Mouse (Mus musculus): Measurements from ENCODE around the gene Tmc8. TPM values are rescaled to one million over a fixed set of nuclear protein-coding genes. Genes with fewer than 3 reads are reported as not detected.
"Not testable (repeated sequence)": the region's sequence is repeated elsewhere in the genome, so short reads cannot be mapped to it uniquely, and the experiment has no call there.

Tmc8 gene
- polyA plus RNA-seq, 1 experiment = 0.29 TPM

- peak in 1 of 2 experiments; percentile 35 for DNase-seq
- H3K27me3 ChIP-seq (ENCODE audit: control insufficient read depth, insufficient read depth, low read length) = peaks cover 5% of the 10 kb centered on the region; the same call in 1 of the 2 replicates
- WGBS = 6% methylated on average over 19 of the region's 19 CpGs
- H3K27ac ChIP-seq (ENCODE audit: insufficient read depth, low read length) = no peak overlapping the region
- H3K4me3 ChIP-seq (replicated peaks; ENCODE audit: insufficient read depth, low read depth, low read length) = no peak overlapping the region
- H3K4me1 ChIP-seq (ENCODE audit: control insufficient read depth, insufficient read depth, low read length) = peaks cover 5% of the 10 kb centered on the region; the same call in 1 of the 2 replicates
- TF ChIP-seq CTCF (IDR thresholded peaks at IDR 0.05; ENCODE audit: borderline replicate concordance, insufficient read depth, low read depth, low read length) = no peak
- TF ChIP-seq POLR2A (IDR thresholded peaks at IDR 0.05; ENCODE audit: borderline replicate concordance, insufficient read depth, low read length) = no peak
These were observed 1.2 kb upstream of the Tmc8 start for GRCm38 (mm10) chr11:117780582-117781111.

DNA sequence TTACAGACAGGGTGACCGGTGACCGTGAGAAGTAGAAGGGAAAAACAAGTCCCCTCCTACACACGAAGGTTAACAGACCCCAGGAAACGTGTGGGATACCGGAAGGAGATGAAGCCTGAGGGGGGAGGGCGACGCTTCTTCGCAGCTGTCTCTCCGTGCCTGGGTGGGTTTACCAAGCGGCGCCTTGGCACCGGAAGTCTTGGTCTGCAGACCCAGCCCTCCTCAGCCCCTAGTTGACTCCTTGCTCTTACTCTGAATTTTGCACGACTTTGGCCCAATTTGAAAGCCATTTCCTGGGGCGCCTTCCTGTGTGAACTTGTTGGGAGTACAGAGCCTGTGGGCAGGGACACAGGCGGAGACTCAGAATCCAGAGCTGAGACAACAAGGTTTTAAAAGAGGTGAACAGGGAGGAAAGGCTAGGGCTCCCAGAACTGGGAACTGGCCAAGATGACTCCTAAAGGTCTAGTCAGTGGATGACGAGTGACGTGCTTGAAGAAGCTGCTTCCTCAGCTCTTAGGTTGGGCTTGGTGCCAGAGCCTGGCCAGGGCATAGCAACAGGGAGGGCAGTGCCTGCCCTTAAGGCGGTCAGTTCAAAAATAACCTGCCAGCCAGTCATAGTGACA lies 566 bp upstream of the Tmc8 start:
- Histone ChIP-seq H3K4me1 (ENCODE audit: control insufficient read depth, insufficient read depth, low read length) (peaks cover 5% of the 10 kb centered on the region; the same call in 1 of the 2 replicates), H3K27ac (ENCODE audit: insufficient read depth, low read length) (no peak overlapping the region), H3K27me3 (ENCODE audit: control insufficient read depth, insufficient read depth, low read length) (peaks cover 5% of the 10 kb centered on the region; the same call in 1 of the 2 replicates), H3K4me3 (replicated peaks; ENCODE audit: insufficient read depth, low read depth, low read length) (no peak overlapping the region)
- TF ChIP-seq POLR2A (IDR thresholded peaks at IDR 0.05; ENCODE audit: borderline replicate concordance, insufficient read depth, low read length) (no peak), CTCF (IDR thresholded peaks at IDR 0.05; ENCODE audit: borderline replicate concordance, insufficient read depth, low read depth, low read length) (no peak)
- 25% methylated on average over 18 of the region's 18 CpGs for WGBS
- no peak for DNase-seq

DNA sequence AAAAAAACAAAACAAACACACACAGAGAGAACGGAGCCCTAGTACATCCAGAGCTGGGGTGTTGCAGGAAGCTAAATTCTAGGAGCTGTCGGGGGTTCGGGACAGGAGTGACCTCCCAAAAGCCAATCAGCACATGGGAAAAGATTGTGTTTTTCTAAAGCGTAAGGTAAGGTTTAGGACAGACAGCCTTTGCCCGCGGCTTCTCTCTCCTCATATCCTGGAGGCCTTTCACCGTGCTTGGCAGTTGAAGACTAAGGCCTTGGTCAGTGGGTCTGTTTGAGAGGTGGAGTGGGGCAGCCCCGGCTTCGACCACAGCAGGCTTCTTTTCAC lies 794 bp downstream of the Tmc8 start:
- Histone ChIP-seq H3K4me3 (replicated peaks; ENCODE audit: insufficient read depth, low read depth, low read length) (no peak overlapping the region), H3K4me1 (ENCODE audit: control insufficient read depth, insufficient read depth, low read length) (peaks cover 5% of the 10 kb centered on the region; the same call in 1 of the 2 replicates), H3K27ac (ENCODE audit: insufficient read depth, low read length) (no peak overlapping the region), H3K27me3 (ENCODE audit: control insufficient read depth, insufficient read depth, low read length) (peaks cover 5% of the 10 kb centered on the region; the same call in 1 of the 2 replicates)
- 73% methylated on average over 9 of the region's 9 CpGs for WGBS
- no peak for TF ChIP-seq CTCF (IDR thresholded peaks at IDR 0.05; ENCODE audit: borderline replicate concordance, insufficient read depth, low read depth, low read length)
- TF ChIP-seq POLR2A (IDR thresholded peaks at IDR 0.05; ENCODE audit: borderline replicate concordance, insufficient read depth, low read length) = no peak
- DNase-seq = no peak

GRCm38 (mm10) chr11:117783089-117783488 lies 1.2 kb downstream of the Tmc8 start:
- no peak overlapping the region for H3K4me3 ChIP-seq (replicated peaks; ENCODE audit: insufficient read depth, low read depth, low read length)
- WGBS = 11% methylated on average over 31 of the region's 31 CpGs
- H3K27ac ChIP-seq (ENCODE audit: insufficient read depth, low read length) = no peak overlapping the region
- TF ChIP-seq CTCF (IDR thresholded peaks at IDR 0.05; ENCODE audit: borderline replicate concordance, insufficient read depth, low read depth, low read length) = peak; percentile 25; the same call in 1 of the 2 replicates
- TF ChIP-seq POLR2A (IDR thresholded peaks at IDR 0.05; ENCODE audit: borderline replicate concordance, insufficient read depth, low read length) = no peak
- peaks cover 5% of the 10 kb centered on the region; the same call in 1 of the 2 replicates for H3K27me3 ChIP-seq (ENCODE audit: control insufficient read depth, insufficient read depth, low read length)
- no peak for DNase-seq
- H3K4me1 ChIP-seq (ENCODE audit: control insufficient read depth, insufficient read depth, low read length) = peaks cover 5% of the 10 kb centered on the region; the same call in 1 of the 2 replicates

- Histone ChIP-seq H3K4me1 (ENCODE audit: control insufficient read depth, insufficient read depth, low read length) (peaks cover 5% of the 10 kb centered on the region; the same call in 1 of the 2 replicates), H3K27ac (ENCODE audit: insufficient read depth, low read length) (no peak overlapping the region), H3K4me3 (replicated peaks; ENCODE audit: insufficient read depth, low read depth, low read length) (no peak overlapping the region), H3K27me3 (ENCODE audit: control insufficient read depth, insufficient read depth, low read length) (peaks cover 5% of the 10 kb centered on the region; the same call in 1 of the 2 replicates)
- no peak for DNase-seq
- no peak for TF ChIP-seq CTCF (IDR thresholded peaks at IDR 0.05; ENCODE audit: borderline replicate concordance, insufficient read depth, low read depth, low read length)
- no peak for TF ChIP-seq POLR2A (IDR thresholded peaks at IDR 0.05; ENCODE audit: borderline replicate concordance, insufficient read depth, low read length)
- WGBS = 63% methylated on average over 10 of the region's 10 CpGs
These were observed 1.9 kb downstream of the Tmc8 start for GRCm38 (mm10) chr11:117783683-117784309.

- 0 out of 2 replicates have a peak, but pooled peaks cover 2% of the 10 kb centered on the region for H3K4me1 ChIP-seq (ENCODE audit: control insufficient read depth, insufficient read depth, low read length)
- H3K4me3 ChIP-seq (replicated peaks; ENCODE audit: insufficient read depth, low read depth, low read length) = no peak overlapping the region
- H3K27me3 ChIP-seq (ENCODE audit: control insufficient read depth, insufficient read depth, low read length) = 0 out of 2 replicates have a peak, but pooled peaks cover 3% of the 10 kb centered on the region
- H3K27ac ChIP-seq (ENCODE audit: insufficient read depth, low read length) = no peak overlapping the region
- peak; percentile 65 to 67 for DNase-seq
- WGBS = 17% methylated on average over 10 of the region's 10 CpGs
- TF ChIP-seq POLR2A (IDR thresholded peaks at IDR 0.05; ENCODE audit: borderline replicate concordance, insufficient read depth, low read length) = no peak
- TF ChIP-seq CTCF (IDR thresholded peaks at IDR 0.05; ENCODE audit: borderline replicate concordance, insufficient read depth, low read depth, low read length) = peak; percentile 83
These were observed 4.4 kb downstream of the Tmc8 start for GRCm38 (mm10) chr11:117786294-117786693.

DNA sequence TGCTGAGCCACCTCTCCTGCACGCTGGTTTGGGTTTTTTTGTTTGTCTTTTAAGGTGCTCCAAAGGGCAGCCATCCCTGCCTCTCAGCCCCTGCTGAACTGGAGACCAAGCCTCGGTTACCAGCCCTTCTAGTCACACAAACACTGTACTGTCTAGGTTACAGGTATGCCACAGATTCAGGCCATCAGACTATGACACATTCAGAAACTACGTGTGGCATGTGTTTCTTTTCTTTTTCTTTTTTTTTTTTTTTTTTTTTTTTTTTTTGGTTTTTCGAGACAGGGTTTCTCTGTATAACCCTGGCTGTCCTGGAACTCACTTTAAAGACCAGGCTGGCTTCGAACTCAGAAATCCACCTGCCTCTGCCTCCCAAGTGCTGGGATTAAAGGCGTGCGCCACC lies 6.6 kb downstream of the Tmc8 start:
- DNase-seq; H3K4me3 ChIP-seq (replicated peaks; ENCODE audit: insufficient read depth, low read depth, low read length): not testable (repeated sequence)
- WGBS = 81% methylated on average over 7 of the region's 7 CpGs

DNA sequence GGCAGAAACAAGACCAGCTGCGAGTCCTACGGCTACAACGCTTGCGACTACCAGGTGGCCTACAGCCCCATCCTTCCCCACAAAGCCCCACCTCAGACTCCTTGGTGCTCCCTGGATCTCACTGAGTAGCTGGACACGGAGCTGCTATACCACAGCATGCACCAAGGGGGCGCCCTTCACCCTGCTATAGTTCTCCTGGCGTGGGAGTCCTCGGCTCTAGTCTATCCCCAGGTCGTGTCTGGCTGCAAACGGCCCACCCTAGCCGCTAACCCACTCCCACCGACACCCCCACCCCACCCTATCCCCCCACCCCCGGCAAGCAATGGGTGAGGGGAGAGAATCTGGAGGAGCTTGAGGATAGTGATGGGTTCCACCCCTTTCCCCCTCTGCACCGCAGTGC lies 8.4 kb downstream of the Tmc8 start:
- WGBS = 8% methylated on average over 14 of the region's 14 CpGs

More for the DNA sequence above, 6.6 kb downstream of the Tmc8 start:
- not testable (repeated sequence) for H3K4me1 ChIP-seq (ENCODE audit: control insufficient read depth, insufficient read depth, low read length); H3K27me3 ChIP-seq (ENCODE audit: control insufficient read depth, insufficient read depth, low read length); H3K27ac ChIP-seq (ENCODE audit: insufficient read depth, low read length)

More for the DNA sequence above, 8.4 kb downstream of the Tmc8 start:
- DNase-seq = peak in 1 of 2 experiments; percentile 54
- Histone ChIP-seq H3K4me3 (replicated peaks; ENCODE audit: insufficient read depth, low read depth, low read length) (no peak overlapping the region), H3K27me3 (ENCODE audit: control insufficient read depth, insufficient read depth, low read length) (no peaks in the 10 kb centered on the region), H3K4me1 (ENCODE audit: control insufficient read depth, insufficient read depth, low read length) (no peaks in the 10 kb centered on the region), H3K27ac (ENCODE audit: insufficient read depth, low read length) (no peak overlapping the region)
- no peak for TF ChIP-seq POLR2A (IDR thresholded peaks at IDR 0.05; ENCODE audit: borderline replicate concordance, insufficient read depth, low read length)
- peak; percentile 69 for TF ChIP-seq CTCF (IDR thresholded peaks at IDR 0.05; ENCODE audit: borderline replicate concordance, insufficient read depth, low read depth, low read length)

All from cerebellum, adult 2 months (tissue).